Mouse (Mus musculus) thymus, postnatal 25 days (tissue): ENCODE measurements at regions not wholly inside any gene's neighbourhood (a gene's known extent, or its start where the extent isn't known, plus 50 kb on each side); places are given as distances from the start of the nearest gene placed in this dataset.

ENCODE experiments used
- DNase-seq: peaks from one replicate; pipeline ENCODE4 v3.0.0; 2022

GRCm38 (mm10) chr7:90059629-90060301, 70.2 kb upstream of the Picalm start:
- peak; percentile 70 for DNase-seq

- DNase-seq: peak; percentile 30
Observed at GRCm38 (mm10) chr7:90060343-90061175, 69.5 kb upstream of the Picalm start.

GRCm38 (mm10) chr7:90061701-90062100, 68.3 kb upstream of the Picalm start:
- no peak for DNase-seq

GRCm38 (mm10) chr7:90062874-90063273, 67.1 kb upstream of the Picalm start:
- DNase-seq: no peak

GRCm38 (mm10) chr7:90064198-90064597, 65.8 kb upstream of the Picalm start:
- DNase-seq: no peak

GRCm38 (mm10) chr7:90065269-90065955, 64.6 kb upstream of the Picalm start:
- no peak for DNase-seq

GRCm38 (mm10) chr7:90066275-90066674, 63.7 kb upstream of the Picalm start:
- DNase-seq: no peak

- DNase-seq: peak; percentile 55
Observed at GRCm38 (mm10) chr7:90067961-90068665, 61.9 kb upstream of the Picalm start.

- DNase-seq: no peak
Observed at GRCm38 (mm10) chr7:90070267-90070666, 59.7 kb upstream of the Picalm start.

GRCm38 (mm10) chr7:90073865-90074264, 56.1 kb upstream of the Picalm start:
- no peak for DNase-seq

GRCm38 (mm10) chr7:90074592-90074991, 55.4 kb upstream of the Picalm start:
- DNase-seq: peak; percentile 16

- DNase-seq: no peak
Observed at GRCm38 (mm10) chr7:90077565-90077964, 52.4 kb upstream of the Picalm start.

- no peak for DNase-seq
Observed at GRCm38 (mm10) chr7:90080083-90080772, 49.8 kb upstream of the Picalm start.
